ENCODE assay signal across 24 mouse cellular contexts in the genomic region with DNA sequence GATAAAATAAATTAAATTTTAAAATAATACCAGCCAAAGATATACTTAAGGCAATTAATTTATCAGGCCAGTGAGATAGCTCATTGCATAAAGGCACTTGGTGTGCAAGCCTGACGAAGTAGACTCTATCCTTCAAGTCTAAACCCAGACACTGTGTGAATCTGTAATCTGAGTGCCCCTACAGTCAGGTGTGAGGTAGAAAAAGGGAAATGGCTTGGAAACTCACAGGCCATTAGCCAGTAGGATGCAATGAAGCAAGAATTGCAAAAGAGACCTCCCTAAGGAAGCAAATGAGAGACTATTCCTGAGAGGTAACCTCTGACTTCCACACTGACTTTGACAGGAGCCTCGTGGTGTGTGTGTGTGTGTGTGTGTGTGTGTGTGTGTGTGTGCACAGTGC.
DNase-seq lines count a peak whose midpoint lies in the region; ATAC-seq lines count a peak whose summit lies in the region.
"Had no signal": no experiment of that assay in that cellular context is flagged by ENCODE, and none has a peak within 500 bp of the region (broad histone marks: within the 10 kb centered on the region; RNA-seq: fewer than 3 reads in every experiment).

No protein-coding gene starts in this region.

- H3K9me3 ChIP-seq in hindbrain, embryonic 16.5 days (ENCODE audit: control insufficient read depth, low read length) = no peaks in the 10 kb centered on the region
- H3K9me3 ChIP-seq in hindbrain, embryonic 12.5 days (replicated peaks) = no peaks in the 10 kb centered on the region
- H3K9me3 ChIP-seq in neural tube, embryonic 13.5 days = no peaks in the 10 kb centered on the region
- H3K9me3 ChIP-seq: embryonic facial prominence, embryonic 12.5 days; forebrain, embryonic 13.5 days; G1E; heart, embryonic 10.5 days; hindbrain, embryonic 10.5 days; hindbrain, embryonic 15.5 days had no signal

- H3K4me3 ChIP-seq in hindbrain, embryonic 16.5 days (ENCODE audit: low read length) = no peak overlapping the region
- H3K4me3 ChIP-seq in hindbrain, embryonic 12.5 days = no peak overlapping the region
- H3K4me3 ChIP-seq in neural tube, embryonic 13.5 days = no peak overlapping the region
- H3K4me3 ChIP-seq: embryonic facial prominence, embryonic 12.5 days; forebrain, embryonic 13.5 days; heart, embryonic 10.5 days; hindbrain, embryonic 10.5 days; hindbrain, embryonic 15.5 days had no signal

- H3K27me3 ChIP-seq in hindbrain, embryonic 16.5 days (replicated peaks; ENCODE audit: control insufficient read depth, insufficient read depth, low read length) = no peaks in the 10 kb centered on the region
- no peaks in the 10 kb centered on the region for H3K27me3 ChIP-seq in hindbrain, embryonic 12.5 days
- H3K27me3 ChIP-seq in neural tube, embryonic 13.5 days = no peaks in the 10 kb centered on the region
- H3K27me3 ChIP-seq: embryonic facial prominence, embryonic 12.5 days; forebrain, embryonic 13.5 days; hindbrain, embryonic 15.5 days had no signal

- no peak for DNase-seq in neural tube, embryonic 10.5 days (ENCODE audit: extremely low spot score, low spot score)
- no peak for DNase-seq in embryo, embryonic 9.5 days (ENCODE audit: extremely low spot score)
- no peak for DNase-seq in cerebellum, postnatal 25 days
- DNase-seq: adrenal gland, postnatal 10 days; B cell, adult 2 months; cerebellum, adult 11-12 months; cerebellum, adult 9-10 months; cerebellum, postnatal 36 days; gastrocnemius, postnatal 36 days; heart, adult 18-20 months; heart, postnatal 14 days; kidney, adult 11 months had no signal

- H3K4me1 ChIP-seq in hindbrain, embryonic 16.5 days (ENCODE audit: control insufficient read depth, insufficient read depth, low read depth, low read length) = no peaks in the 10 kb centered on the region
- no peaks in the 10 kb centered on the region for H3K4me1 ChIP-seq in hindbrain, embryonic 12.5 days
- 0 out of 2 replicates have a peak, but pooled peaks cover 4% of the 10 kb centered on the region for H3K4me1 ChIP-seq in neural tube, embryonic 13.5 days (replicated peaks)
- H3K4me1 ChIP-seq: embryonic facial prominence, embryonic 12.5 days; forebrain, embryonic 13.5 days; hindbrain, embryonic 10.5 days; hindbrain, embryonic 15.5 days had no signal

- H3K36me3 ChIP-seq in hindbrain, embryonic 16.5 days (ENCODE audit: control insufficient read depth, insufficient read depth, low read length) = peaks cover 5% of the 10 kb centered on the region; the same call in 1 of the 2 replicates
- peaks cover 8% of the 10 kb centered on the region; the same call in 1 of the 2 replicates for H3K36me3 ChIP-seq in hindbrain, embryonic 12.5 days
- peaks cover 6% of the 10 kb centered on the region; the same call in 1 of the 2 replicates for H3K36me3 ChIP-seq in neural tube, embryonic 13.5 days
- H3K36me3 ChIP-seq: heart, embryonic 10.5 days had no signal

- no peak overlapping the region for H3K27ac ChIP-seq in hindbrain, embryonic 16.5 days (ENCODE audit: low read depth, low read length)
- no peak overlapping the region for H3K27ac ChIP-seq in hindbrain, embryonic 12.5 days
- no peak overlapping the region for H3K27ac ChIP-seq in neural tube, embryonic 13.5 days (replicated peaks)
- H3K27ac ChIP-seq: embryonic facial prominence, embryonic 12.5 days; forebrain, embryonic 13.5 days; heart, embryonic 10.5 days; hindbrain, embryonic 10.5 days; hindbrain, embryonic 15.5 days had no signal

- no peak overlapping the region for H3K4me2 ChIP-seq in hindbrain, embryonic 16.5 days (ENCODE audit: low read length)
- H3K4me2 ChIP-seq in hindbrain, embryonic 12.5 days (replicated peaks) = no peak overlapping the region
- no peak overlapping the region for H3K4me2 ChIP-seq in neural tube, embryonic 13.5 days
- H3K4me2 ChIP-seq: embryonic facial prominence, embryonic 12.5 days; forebrain, embryonic 13.5 days; hindbrain, embryonic 15.5 days had no signal

- H3K9ac ChIP-seq in hindbrain, embryonic 16.5 days (ENCODE audit: low read depth, low read length) = no peak overlapping the region
- no peak overlapping the region for H3K9ac ChIP-seq in hindbrain, embryonic 12.5 days
- no peak overlapping the region for H3K9ac ChIP-seq in neural tube, embryonic 13.5 days
- H3K9ac ChIP-seq: embryonic facial prominence, embryonic 12.5 days; forebrain, embryonic 13.5 days; hindbrain, embryonic 15.5 days had no signal

- ATAC-seq in hindbrain, embryonic 16.5 days = peak; percentile 56
- ATAC-seq in hindbrain, embryonic 12.5 days (ENCODE audit: low FRiP score) = no peak
- ATAC-seq in neural tube, embryonic 13.5 days (ENCODE audit: low read depth) = peak; percentile 51; the same call in 1 of the 2 replicates
- ATAC-seq in granulocyte monocyte progenitor cell, adult 5-6 weeks (replicated peaks; ENCODE audit: poor library complexity, severe bottlenecking) = peak; percentile 97
- ATAC-seq: CD4-positive, CD25-positive, alpha-beta regulatory T cell, adult 4 months; forebrain, embryonic 13.5 days; inflammation-experienced regulatory T-cells, adult 6 months had no signal

- WGBS in hindbrain, embryonic 16.5 days = 77% methylated on average over 2 of the region's 2 CpGs
- 78% methylated on average over 2 of the region's 2 CpGs for WGBS in hindbrain, embryonic 12.5 days
- 80% methylated on average over 2 of the region's 2 CpGs for WGBS in neural tube, embryonic 13.5 days
